Mouse (Mus musculus): ENCODE results near the gene Ugcg. TPM values are rescaled to one million over a fixed set of nuclear protein-coding genes. Genes with fewer than 3 reads are reported as not detected.

Gene Ugcg
- polyA plus RNA-seq, 1 experiment, result 47.0 TPM

DNA sequence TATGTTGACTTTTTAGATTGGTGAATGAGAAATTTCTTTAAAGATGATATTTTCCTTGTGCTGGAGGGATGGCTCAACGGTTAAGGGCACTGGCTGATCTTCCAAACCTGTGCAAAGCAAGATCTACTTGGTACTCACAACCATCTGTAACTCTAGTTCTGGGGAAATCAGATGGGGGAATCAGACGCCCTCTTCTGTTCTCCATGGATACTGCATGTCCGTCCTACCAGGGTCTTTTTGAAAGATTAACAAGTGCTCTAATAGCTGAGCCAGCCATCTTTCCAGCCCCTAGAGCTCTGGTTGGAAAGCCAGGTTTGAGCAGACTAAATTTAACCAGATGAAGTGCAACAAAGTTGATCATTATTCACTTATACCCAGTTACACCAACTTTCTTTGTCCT lies 1.8 kb upstream of the Ugcg start:
- Histone ChIP-seq H3K4me1 (replicated peaks; ENCODE audit: control insufficient read depth, insufficient read depth, low read length) (0 out of 2 replicates have a peak, but pooled peaks cover 2% of the 10 kb centered on the region), H3K27me3 (ENCODE audit: control insufficient read depth, insufficient read depth, low read length) (no peaks in the 10 kb centered on the region), H3K27ac (ENCODE audit: control insufficient read depth, insufficient read depth, low read length) (no peak overlapping the region), H3K36me3 (ENCODE audit: control insufficient read depth, insufficient read depth, low read length) (no peaks in the 10 kb centered on the region), H3K4me3 (ENCODE audit: control insufficient read depth, insufficient read depth, low read length) (no peak overlapping the region)
- 29% methylated on average over 3 of the region's 3 CpGs for WGBS
- DNase-seq, result peak; percentile 68
- TF ChIP-seq POLR2A (IDR thresholded peaks at IDR 0.05; ENCODE audit: control insufficient read depth, extremely low read depth, insufficient read depth, low read length, poor library complexity), result no peak
- no peak for TF ChIP-seq CTCF (IDR thresholded peaks at IDR 0.05; ENCODE audit: borderline replicate concordance, control insufficient read depth, extremely low read depth, insufficient read depth, low read length, poor library complexity)

DNA sequence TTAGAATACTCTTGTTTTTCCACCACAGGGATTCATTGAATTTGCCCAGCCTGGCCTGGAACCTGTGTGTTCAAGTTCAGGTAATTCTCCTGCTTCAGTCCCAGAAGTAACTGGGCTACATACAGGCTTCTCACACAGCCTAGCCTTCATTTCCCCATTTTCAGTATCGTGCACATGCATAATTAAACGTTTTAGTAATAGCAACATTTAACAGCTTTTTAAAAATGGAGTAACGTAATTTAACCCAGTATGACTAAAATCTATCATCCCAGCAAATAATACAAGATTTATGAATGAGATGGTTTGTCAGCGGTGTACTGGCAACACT lies 619 bp upstream of the Ugcg start:
- Histone ChIP-seq H3K27me3 (ENCODE audit: control insufficient read depth, insufficient read depth, low read length) (no peaks in the 10 kb centered on the region), H3K36me3 (ENCODE audit: control insufficient read depth, insufficient read depth, low read length) (no peaks in the 10 kb centered on the region), H3K4me1 (replicated peaks; ENCODE audit: control insufficient read depth, insufficient read depth, low read length) (peaks cover 4% of the 10 kb centered on the region), H3K4me3 (ENCODE audit: control insufficient read depth, insufficient read depth, low read length) (peak overlapping the region; percentile 91; the same call in 1 of the 2 replicates), H3K27ac (ENCODE audit: control insufficient read depth, insufficient read depth, low read length) (peak overlapping the region; percentile 13; the same call in 1 of the 2 replicates)
- DNase-seq, result no peak
- no peak for TF ChIP-seq POLR2A (IDR thresholded peaks at IDR 0.05; ENCODE audit: control insufficient read depth, extremely low read depth, insufficient read depth, low read length, poor library complexity)
- no peak for TF ChIP-seq CTCF (IDR thresholded peaks at IDR 0.05; ENCODE audit: borderline replicate concordance, control insufficient read depth, extremely low read depth, insufficient read depth, low read length, poor library complexity)
- 8% methylated on average over 4 of the region's 4 CpGs for WGBS

DNA sequence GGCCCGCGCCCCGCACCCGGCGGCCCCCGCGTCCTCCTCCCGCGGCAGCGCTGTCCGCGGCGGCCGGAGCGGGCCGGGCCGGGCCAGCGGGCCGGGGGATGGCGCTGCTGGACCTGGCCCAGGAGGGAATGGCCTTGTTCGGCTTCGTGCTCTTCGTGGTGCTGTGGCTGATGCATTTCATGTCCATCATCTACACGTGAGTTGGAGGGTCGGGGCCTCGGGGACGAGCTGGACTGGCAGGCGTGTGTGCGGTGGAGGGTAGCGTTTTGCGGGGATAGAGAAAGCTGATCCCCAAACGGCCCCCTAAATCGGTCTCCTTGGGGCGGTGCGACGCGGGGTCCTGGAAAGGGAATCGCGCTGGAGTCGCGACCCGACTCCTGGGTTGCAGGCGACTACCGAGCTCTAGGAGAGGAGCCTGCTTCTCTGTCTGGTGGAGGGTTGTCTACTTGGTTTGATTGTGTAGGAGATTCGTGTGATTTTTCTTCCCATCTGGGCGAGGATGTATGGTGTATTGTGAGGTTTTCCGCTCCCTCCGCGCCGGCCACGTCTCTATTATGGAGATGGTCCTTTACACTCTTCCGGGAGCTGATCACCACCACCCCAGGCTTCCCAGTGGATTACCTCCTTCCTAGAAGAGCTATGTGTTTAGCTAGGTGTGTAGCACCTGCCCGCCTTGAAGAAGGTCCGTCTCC lies 635 bp downstream of the Ugcg start:
- WGBS, result under 1% methylated on average over 54 of the region's 54 CpGs
- H3K27ac ChIP-seq (ENCODE audit: control insufficient read depth, insufficient read depth, low read length), result peak overlapping the region; percentile 89
- H3K27me3 ChIP-seq (ENCODE audit: control insufficient read depth, insufficient read depth, low read length), result no peaks in the 10 kb centered on the region
- no peaks in the 10 kb centered on the region for H3K36me3 ChIP-seq (ENCODE audit: control insufficient read depth, insufficient read depth, low read length)
- DNase-seq, result peak; percentile 52
- TF ChIP-seq POLR2A (IDR thresholded peaks at IDR 0.05; ENCODE audit: control insufficient read depth, extremely low read depth, insufficient read depth, low read length, poor library complexity) (peak; percentile 73), CTCF (IDR thresholded peaks at IDR 0.05; ENCODE audit: borderline replicate concordance, control insufficient read depth, extremely low read depth, insufficient read depth, low read length, poor library complexity) (no peak)
- H3K4me1 ChIP-seq (replicated peaks; ENCODE audit: control insufficient read depth, insufficient read depth, low read length), result peaks cover 7% of the 10 kb centered on the region
- peak overlapping the region; percentile 91 for H3K4me3 ChIP-seq (ENCODE audit: control insufficient read depth, insufficient read depth, low read length)

DNA sequence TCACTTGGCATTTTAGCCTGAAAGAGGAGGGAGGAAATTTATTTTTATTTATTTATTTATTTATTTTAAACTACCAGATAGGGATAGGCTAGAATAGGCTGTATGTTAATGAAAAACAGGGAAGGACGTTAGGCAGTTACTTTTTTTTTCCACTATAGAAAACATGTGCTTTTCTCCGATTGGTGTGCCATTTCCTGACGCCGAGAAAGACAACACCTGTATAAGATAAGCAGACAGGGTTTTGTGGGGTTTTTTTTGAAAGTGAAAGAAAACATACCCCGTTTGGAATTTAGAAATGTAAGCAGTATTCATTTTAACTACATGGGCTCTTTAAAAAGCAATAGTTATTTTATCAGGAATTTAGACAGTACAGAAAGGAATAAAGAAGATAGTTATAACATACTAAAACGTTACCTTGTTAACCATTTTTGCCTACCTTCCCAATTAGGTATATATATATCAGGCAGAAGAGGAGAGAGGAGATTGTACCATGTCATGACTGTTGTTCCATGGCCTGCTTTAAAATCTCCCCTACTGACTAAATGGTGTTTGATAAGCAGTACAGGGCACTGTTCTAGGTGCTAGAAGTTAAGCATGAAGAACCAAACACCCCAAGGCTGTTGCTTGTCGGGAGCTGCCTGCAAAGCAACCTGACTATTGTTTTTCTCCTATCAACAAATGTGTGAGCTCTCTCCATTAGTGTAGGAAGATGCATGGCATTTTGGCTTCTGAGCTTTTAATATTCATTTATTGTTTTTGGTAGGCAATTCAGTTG lies 1.8 kb downstream of the Ugcg start:
- H3K4me3 ChIP-seq (ENCODE audit: control insufficient read depth, insufficient read depth, low read length), result no peak overlapping the region
- H3K27ac ChIP-seq (ENCODE audit: control insufficient read depth, insufficient read depth, low read length), result peak overlapping the region; percentile 60; the same call in 1 of the 2 replicates
- H3K36me3 ChIP-seq (ENCODE audit: control insufficient read depth, insufficient read depth, low read length), result no peaks in the 10 kb centered on the region
- 3% methylated on average over 7 of the region's 7 CpGs for WGBS
- H3K27me3 ChIP-seq (ENCODE audit: control insufficient read depth, insufficient read depth, low read length), result no peaks in the 10 kb centered on the region
- DNase-seq, result no peak
- TF ChIP-seq CTCF (IDR thresholded peaks at IDR 0.05; ENCODE audit: borderline replicate concordance, control insufficient read depth, extremely low read depth, insufficient read depth, low read length, poor library complexity) (no peak), POLR2A (IDR thresholded peaks at IDR 0.05; ENCODE audit: control insufficient read depth, extremely low read depth, insufficient read depth, low read length, poor library complexity) (no peak)
- H3K4me1 ChIP-seq (replicated peaks; ENCODE audit: control insufficient read depth, insufficient read depth, low read length), result peaks cover 13% of the 10 kb centered on the region

DNA sequence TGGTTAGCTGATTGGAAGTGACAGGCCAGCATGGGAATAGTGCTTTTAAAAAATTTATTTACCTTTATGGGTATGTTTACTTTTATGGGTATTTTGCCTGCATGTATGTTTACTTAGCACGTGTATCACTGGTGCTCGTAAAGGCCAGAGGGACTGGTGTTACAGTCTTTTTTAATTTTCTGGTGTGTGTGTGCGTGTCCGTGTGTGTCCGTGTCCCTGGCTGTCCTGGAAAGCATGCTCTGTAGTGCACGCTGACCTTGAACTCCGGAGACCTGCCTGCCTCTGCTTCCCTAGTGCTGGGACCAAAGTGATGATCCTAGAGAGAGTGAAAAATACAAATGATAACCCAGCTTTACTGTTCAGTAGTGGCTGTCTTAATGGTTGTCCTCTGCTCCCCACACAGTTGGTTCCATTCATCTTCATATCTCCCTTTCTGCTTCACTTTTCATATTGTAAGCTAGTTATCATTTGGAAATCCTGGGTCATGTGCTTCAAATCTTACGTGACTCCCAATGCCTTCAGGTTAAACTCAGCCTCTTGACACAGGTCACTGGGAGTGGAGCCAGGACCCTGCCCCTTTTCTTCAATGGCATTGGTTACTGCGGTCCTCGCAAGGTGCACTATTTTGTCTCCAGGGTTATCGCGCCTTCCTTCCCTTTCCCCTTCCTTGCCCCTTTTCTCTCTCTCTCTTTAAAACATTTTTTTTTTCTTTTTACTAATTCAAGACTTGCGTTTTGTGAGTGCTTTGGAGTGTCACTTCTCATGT lies 5.9 kb downstream of the Ugcg start:
- WGBS, result 88% methylated on average over 13 of the region's 13 CpGs
- Histone ChIP-seq H3K27ac (ENCODE audit: control insufficient read depth, insufficient read depth, low read length) (no peak overlapping the region), H3K4me3 (ENCODE audit: control insufficient read depth, insufficient read depth, low read length) (no peak overlapping the region), H3K27me3 (ENCODE audit: control insufficient read depth, insufficient read depth, low read length) (no peaks in the 10 kb centered on the region), H3K36me3 (ENCODE audit: control insufficient read depth, insufficient read depth, low read length) (no peaks in the 10 kb centered on the region), H3K4me1 (replicated peaks; ENCODE audit: control insufficient read depth, insufficient read depth, low read length) (peaks cover 32% of the 10 kb centered on the region)
- TF ChIP-seq POLR2A (IDR thresholded peaks at IDR 0.05; ENCODE audit: control insufficient read depth, extremely low read depth, insufficient read depth, low read length, poor library complexity), result no peak
- TF ChIP-seq CTCF (IDR thresholded peaks at IDR 0.05; ENCODE audit: borderline replicate concordance, control insufficient read depth, extremely low read depth, insufficient read depth, low read length, poor library complexity), result no peak
- no peak for DNase-seq

DNA sequence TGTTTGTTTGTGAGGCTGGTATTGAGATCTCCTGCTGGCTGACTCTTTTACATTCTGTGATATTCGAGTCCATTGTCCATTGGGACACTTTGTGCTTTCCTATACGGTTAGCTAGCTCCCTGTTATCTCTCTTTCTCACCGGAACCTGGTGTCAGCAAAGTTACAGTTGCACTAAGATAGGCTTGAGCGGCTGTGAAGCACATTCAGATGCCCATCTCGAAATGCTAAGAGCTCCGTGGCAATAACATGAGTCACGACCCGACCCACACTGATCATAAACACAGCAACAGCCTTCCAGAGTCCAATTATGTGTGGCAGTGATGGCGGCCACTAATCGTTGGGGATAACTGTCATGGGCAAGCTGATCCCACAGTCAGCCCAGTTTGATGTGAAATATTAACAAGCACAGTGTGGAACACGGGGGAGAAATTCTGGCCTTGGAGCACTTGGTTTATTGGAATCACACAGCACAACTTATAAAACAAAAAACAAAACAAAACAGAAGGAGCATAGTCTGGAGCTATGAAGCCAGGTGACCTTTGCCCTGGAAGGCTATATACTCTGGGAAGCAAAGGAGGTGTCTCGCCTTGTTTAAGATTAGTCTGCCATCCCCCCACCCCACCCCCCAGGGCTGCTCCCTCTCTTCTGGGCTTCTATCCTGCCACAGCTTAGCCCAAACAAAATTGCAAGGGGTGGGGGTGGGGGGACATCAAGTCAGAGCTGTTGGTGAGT lies 7.5 kb downstream of the Ugcg start:
- peaks cover 42% of the 10 kb centered on the region for H3K4me1 ChIP-seq (replicated peaks; ENCODE audit: control insufficient read depth, insufficient read depth, low read length)
- H3K4me3 ChIP-seq (ENCODE audit: control insufficient read depth, insufficient read depth, low read length), result no peak overlapping the region
- H3K27ac ChIP-seq (ENCODE audit: control insufficient read depth, insufficient read depth, low read length), result no peak overlapping the region
- TF ChIP-seq POLR2A (IDR thresholded peaks at IDR 0.05; ENCODE audit: control insufficient read depth, extremely low read depth, insufficient read depth, low read length, poor library complexity) (no peak), CTCF (IDR thresholded peaks at IDR 0.05; ENCODE audit: borderline replicate concordance, control insufficient read depth, extremely low read depth, insufficient read depth, low read length, poor library complexity) (no peak)
- DNase-seq, result no peak
- 79% methylated on average over 12 of the region's 12 CpGs for WGBS
- H3K36me3 ChIP-seq (ENCODE audit: control insufficient read depth, insufficient read depth, low read length), result no peaks in the 10 kb centered on the region
- H3K27me3 ChIP-seq (ENCODE audit: control insufficient read depth, insufficient read depth, low read length), result no peaks in the 10 kb centered on the region

Measured in thymus, adult 2 months (tissue).